9 mouse cellular contexts compared by ENCODE assay signal in the genomic region with DNA sequence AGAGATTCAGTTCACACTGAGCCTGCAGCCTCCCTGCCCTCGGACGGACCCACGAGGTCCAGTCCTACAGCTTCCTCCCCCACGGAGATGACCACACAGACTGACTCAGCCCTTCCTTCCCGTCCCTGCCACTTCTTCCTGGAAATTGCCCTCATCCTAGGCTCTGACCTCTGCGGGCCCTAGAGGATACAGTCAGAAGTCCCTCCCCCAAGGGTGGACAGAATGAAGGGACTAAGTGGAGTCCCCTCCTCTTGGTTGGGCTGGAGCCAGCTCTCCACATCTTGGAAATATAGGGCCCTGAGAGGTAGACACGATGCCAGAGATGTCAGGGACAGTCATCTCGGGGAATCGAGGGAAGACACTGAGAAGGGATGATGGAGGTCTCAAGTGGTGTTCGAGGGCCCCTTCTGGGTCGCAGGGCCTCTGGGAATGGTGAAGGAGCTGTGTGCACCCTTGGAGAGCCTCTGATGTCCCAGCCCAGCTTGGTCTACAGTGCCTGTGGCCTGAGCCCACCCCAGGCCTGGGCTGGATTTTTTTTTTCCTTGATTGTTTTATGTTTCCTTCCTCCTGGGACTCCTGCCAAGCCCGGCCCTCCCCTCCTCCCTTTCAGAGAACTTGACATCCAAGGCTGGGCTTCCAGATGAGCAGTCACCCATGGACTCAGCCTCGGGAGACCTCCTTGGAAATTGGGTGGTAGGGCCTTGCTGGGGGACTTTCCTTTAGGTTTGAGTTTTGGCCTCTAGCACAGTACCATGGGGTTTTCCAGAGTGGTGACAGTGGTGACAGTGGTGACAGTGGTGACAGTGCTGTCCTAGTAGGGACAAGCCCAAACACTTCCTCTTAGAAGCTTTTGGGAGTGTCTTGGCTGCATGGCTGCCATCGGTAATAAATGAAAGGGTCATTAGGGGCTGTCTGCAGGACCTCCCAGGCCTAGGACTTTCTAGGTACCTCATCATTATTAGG. TPM values are rescaled to one million over a fixed set of nuclear protein-coding genes. Genes with fewer than 3 reads are reported as not detected.
DNase-seq lines count a peak whose midpoint lies in the region; ATAC-seq and TF ChIP-seq lines count a peak whose summit lies in the region.
"Had no signal": no experiment of that assay in that cellular context is flagged by ENCODE, and none has a peak within 500 bp of the region (broad histone marks: within the 10 kb centered on the region; RNA-seq: fewer than 3 reads in every experiment).

No protein-coding gene starts in this region.

- DNase-seq in gastrocnemius, adult 2 months: peak; percentile 69
- no peak for DNase-seq in gastrocnemius, adult 18-20 months (ENCODE audit: low spot score)
- peak; percentile 77 to 80 for DNase-seq in lung, adult 18-20 months
- no peak for DNase-seq in layer of hippocampus, adult 11-12 months (ENCODE audit: low spot score)
- DNase-seq in urinary bladder, adult 2 months (ENCODE audit: low spot score): no peak
- no peak for DNase-seq in right cerebral cortex, postnatal 36 days (ENCODE audit: low spot score in 2 of 2)

- 46% methylated on average over 14 of the region's 14 CpGs for WGBS in intestine, embryonic 15.5 days

- H3K27me3 ChIP-seq in intestine, embryonic 15.5 days (replicated peaks): no peaks in the 10 kb centered on the region

- H3K27ac ChIP-seq in gastrocnemius, adult 2 months: peak overlapping the region; percentile 80
- H3K27ac ChIP-seq in intestine, embryonic 15.5 days: peak overlapping the region; percentile 57
- H3K27ac ChIP-seq: neural tube, embryonic 13.5 days had no signal

- peak; percentile 37; the same call in 1 of the 2 replicates for ATAC-seq in common myeloid progenitor, adult 5-6 weeks (replicated peaks; ENCODE audit: low read depth, poor library complexity, severe bottlenecking)
- peak; percentile 56 for ATAC-seq in intestine, embryonic 15.5 days

- H3K9ac ChIP-seq in intestine, embryonic 15.5 days: no peak overlapping the region
- H3K9ac ChIP-seq: neural tube, embryonic 13.5 days had no signal

- H3K9me3 ChIP-seq in intestine, embryonic 15.5 days: no peaks in the 10 kb centered on the region
- H3K9me3 ChIP-seq: neural tube, embryonic 13.5 days had no signal

- TF ChIP-seq CTCF in gastrocnemius, adult 2 months (IDR thresholded peaks at IDR 0.05): no peak

- intact Hi-C loops in gastrocnemius, adult 2 months (cut with DNase I): no loop called here

- H3K4me1 ChIP-seq in intestine, embryonic 15.5 days (replicated peaks): peaks cover 38% of the 10 kb centered on the region

- H3K4me3 ChIP-seq in gastrocnemius, adult 2 months: peak overlapping the region; percentile 18; the same call in 1 of the 2 replicates
- no peak overlapping the region for H3K4me3 ChIP-seq in intestine, embryonic 15.5 days (replicated peaks)
- H3K4me3 ChIP-seq: neural tube, embryonic 13.5 days had no signal

- H3K36me3 ChIP-seq in intestine, embryonic 15.5 days: no peaks in the 10 kb centered on the region
- H3K36me3 ChIP-seq: neural tube, embryonic 13.5 days had no signal

- peak overlapping the region; percentile 4; the same call in 1 of the 2 replicates for H3K4me2 ChIP-seq in intestine, embryonic 15.5 days (replicated peaks)
- H3K4me2 ChIP-seq: neural tube, embryonic 13.5 days had no signal

RNA-seq across cellular contexts. Expression of gene Cdc42ep2, which starts 5.3 kb away (rescaled TPM):
- total RNA-seq in gastrocnemius, adult 2 months (2021): 10 to 100 TPM in 1 of 2 experiments, 1 to 10 TPM in 1; 8.2 to 14.3 TPM
- total RNA-seq in gastrocnemius, adult 18-20 months (2021): 10 to 100 TPM in 1 of 2 experiments, 1 to 10 TPM in 1; 8.9 to 11.2 TPM
- not detected in 2 replicates for total RNA-seq in common myeloid progenitor, adult 5-6 weeks (2017)
- 11.9 and 12.4 TPM in 2 replicates for polyA plus RNA-seq in intestine, embryonic 15.5 days (2015; fragmentation: Nextera tagmentation; extraction: Ambion mirVana)
- polyA plus RNA-seq in urinary bladder, adult 2 months (2012; rRNA removed): 22.9 and 26.2 TPM in 2 replicates

RNA-seq across cellular contexts. Expression of gene Dpf2, which starts 17.1 kb away (rescaled TPM):
- total RNA-seq in gastrocnemius, adult 2 months (2021): 10 to 100 TPM; 87.8 to 88.4 TPM
- 10 to 100 TPM; 76.3 to 85.1 TPM for total RNA-seq in gastrocnemius, adult 18-20 months (2021)
- 87.4 and 131 TPM in 2 replicates for total RNA-seq in common myeloid progenitor, adult 5-6 weeks (2017)
- 109 and 118 TPM in 2 replicates for polyA plus RNA-seq in intestine, embryonic 15.5 days (2015; fragmentation: Nextera tagmentation; extraction: Ambion mirVana)
- 87.5 and 102 TPM in 2 replicates for polyA plus RNA-seq in urinary bladder, adult 2 months (2012; rRNA removed)

RNA-seq across cellular contexts. Expression of gene Pola2, which starts 34.1 kb away (rescaled TPM):
- 1 to 10 TPM; 8.9 to 9.2 TPM for total RNA-seq in gastrocnemius, adult 2 months (2021)
- total RNA-seq in gastrocnemius, adult 18-20 months (2021): 1 to 10 TPM; 6.2 to 8.7 TPM
- 61.2 and 63.5 TPM in 2 replicates for total RNA-seq in common myeloid progenitor, adult 5-6 weeks (2017)
- polyA plus RNA-seq in intestine, embryonic 15.5 days (2015; fragmentation: Nextera tagmentation; extraction: Ambion mirVana): 64.0 and 65.8 TPM in 2 replicates
- 32.8 and 41.0 TPM in 2 replicates for polyA plus RNA-seq in urinary bladder, adult 2 months (2012; rRNA removed)

RNA-seq across cellular contexts. Expression of gene Tigd3, which starts 36.0 kb away (rescaled TPM):
- total RNA-seq in gastrocnemius, adult 2 months (2021): under 1 TPM; 0.10 to 0.20 TPM
- total RNA-seq in gastrocnemius, adult 18-20 months (2021): under 1 TPM; 0.21 TPM
- 0.34 and 2.8 TPM in 2 replicates for total RNA-seq in common myeloid progenitor, adult 5-6 weeks (2017)
- 1.9 and 2.7 TPM in 2 replicates for polyA plus RNA-seq in intestine, embryonic 15.5 days (2015; fragmentation: Nextera tagmentation; extraction: Ambion mirVana)
- 0.69 and 0.87 TPM in 2 replicates for polyA plus RNA-seq in urinary bladder, adult 2 months (2012; rRNA removed)

RNA-seq across cellular contexts. Expression of gene Slc25a45, which starts 52.3 kb away (rescaled TPM):
- under 1 TPM; 0.79 to 0.84 TPM for total RNA-seq in gastrocnemius, adult 2 months (2021)
- under 1 TPM; 0.59 to 0.90 TPM for total RNA-seq in gastrocnemius, adult 18-20 months (2021)
- total RNA-seq in common myeloid progenitor, adult 5-6 weeks (2017): 34.0 and 41.0 TPM in 2 replicates
- polyA plus RNA-seq in intestine, embryonic 15.5 days (2015; fragmentation: Nextera tagmentation; extraction: Ambion mirVana): 3.5 and 4.2 TPM in 2 replicates
- polyA plus RNA-seq in urinary bladder, adult 2 months (2012; rRNA removed): 19.2 and 25.1 TPM in 2 replicates

Comparison
In these comparisons a context has a peak if more than half of its experiments do, and no peak if none do; other contexts are left out.
1. DNase-seq: peak in gastrocnemius, adult 2 months (single experiment) and lung, adult 18-20 months (2 of 2); none in gastrocnemius, adult 18-20 months (single experiment), layer of hippocampus, adult 11-12 months (single experiment), urinary bladder, adult 2 months (single experiment) and right cerebral cortex, postnatal 36 days (0 of 2).